Mouse (Mus musculus): Measurements from ENCODE around the gene Fign. TPM values are rescaled to one million over a fixed set of nuclear protein-coding genes. Genes with fewer than 3 reads are reported as not detected.

Gene Fign
- polyA plus RNA-seq, 1 experiment, result 0.20 TPM

DNA sequence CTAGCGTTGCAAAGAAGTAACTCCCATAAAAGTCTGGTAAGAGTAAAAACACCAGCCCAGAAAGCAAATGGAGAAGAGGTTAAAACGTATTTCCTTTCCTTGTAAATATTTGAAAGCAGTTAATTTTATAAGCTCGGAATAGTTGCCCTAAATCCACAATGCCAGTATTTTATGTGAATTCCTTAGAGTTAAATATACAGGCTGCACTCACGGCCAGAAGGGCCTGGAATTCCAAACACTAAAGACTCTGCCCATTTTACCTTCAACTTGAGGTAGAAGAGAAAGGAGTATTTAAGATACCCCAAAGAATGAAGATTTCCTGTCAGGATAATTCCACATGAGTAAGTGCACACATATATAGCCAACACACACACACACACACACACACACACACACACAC lies 128.2 kb downstream of the Fign start:
- WGBS, result 84% methylated on average over 4 of the region's 4 CpGs
- no peak overlapping the region for H3K4me3 ChIP-seq (ENCODE audit: control insufficient read depth, insufficient read depth, low read length)
- no peak for TF ChIP-seq CTCF (IDR thresholded peaks at IDR 0.05; ENCODE audit: borderline replicate concordance, control insufficient read depth, extremely low read depth, insufficient read depth, low read length, poor library complexity)
- no peak for TF ChIP-seq POLR2A (IDR thresholded peaks at IDR 0.05; ENCODE audit: control insufficient read depth, extremely low read depth, insufficient read depth, low read length, poor library complexity)

DNA sequence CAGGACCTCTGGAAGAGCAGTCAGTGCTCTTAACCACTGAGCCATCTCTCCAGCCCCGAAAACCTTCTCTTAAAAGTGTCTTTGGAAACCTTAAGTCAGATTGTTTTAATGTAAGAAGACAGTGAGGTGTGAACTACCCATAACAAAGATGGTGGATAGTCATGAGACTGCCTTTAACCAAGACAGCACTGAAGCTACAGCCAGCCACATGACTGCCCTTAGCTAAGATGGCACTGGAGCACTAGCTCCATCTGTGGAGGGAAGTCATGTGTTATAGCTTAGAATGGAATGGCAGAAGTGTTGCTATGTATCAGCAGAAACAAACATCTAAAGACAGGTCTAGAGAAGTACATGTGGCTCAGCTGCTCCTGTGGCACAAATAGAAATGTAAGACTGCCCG lies 166.8 kb downstream of the Fign start:
- TF ChIP-seq POLR2A (IDR thresholded peaks at IDR 0.05; ENCODE audit: control insufficient read depth, extremely low read depth, insufficient read depth, low read length, poor library complexity), result no peak
- no peak for TF ChIP-seq CTCF (IDR thresholded peaks at IDR 0.05; ENCODE audit: borderline replicate concordance, control insufficient read depth, extremely low read depth, insufficient read depth, low read length, poor library complexity)
- H3K27me3 ChIP-seq (ENCODE audit: control insufficient read depth, insufficient read depth, low read length), result no peaks in the 10 kb centered on the region
- no peak overlapping the region for H3K27ac ChIP-seq (ENCODE audit: control insufficient read depth, insufficient read depth, low read length)
- DNase-seq, result no peak
- no peaks in the 10 kb centered on the region for H3K36me3 ChIP-seq (ENCODE audit: control insufficient read depth, insufficient read depth, low read length)
- no peaks in the 10 kb centered on the region for H3K4me1 ChIP-seq (replicated peaks; ENCODE audit: control insufficient read depth, insufficient read depth, low read length)
- no peak overlapping the region for H3K4me3 ChIP-seq (ENCODE audit: control insufficient read depth, insufficient read depth, low read length)
- 90% methylated on average over 2 of the region's 2 CpGs for WGBS

More for the DNA sequence above, 128.2 kb downstream of the Fign start:
- Histone ChIP-seq H3K27me3 (ENCODE audit: control insufficient read depth, insufficient read depth, low read length) (no peaks in the 10 kb centered on the region), H3K4me1 (replicated peaks; ENCODE audit: control insufficient read depth, insufficient read depth, low read length) (no peaks in the 10 kb centered on the region), H3K27ac (ENCODE audit: control insufficient read depth, insufficient read depth, low read length) (no peak overlapping the region), H3K36me3 (ENCODE audit: control insufficient read depth, insufficient read depth, low read length) (no peaks in the 10 kb centered on the region)
- DNase-seq, result no peak

DNA sequence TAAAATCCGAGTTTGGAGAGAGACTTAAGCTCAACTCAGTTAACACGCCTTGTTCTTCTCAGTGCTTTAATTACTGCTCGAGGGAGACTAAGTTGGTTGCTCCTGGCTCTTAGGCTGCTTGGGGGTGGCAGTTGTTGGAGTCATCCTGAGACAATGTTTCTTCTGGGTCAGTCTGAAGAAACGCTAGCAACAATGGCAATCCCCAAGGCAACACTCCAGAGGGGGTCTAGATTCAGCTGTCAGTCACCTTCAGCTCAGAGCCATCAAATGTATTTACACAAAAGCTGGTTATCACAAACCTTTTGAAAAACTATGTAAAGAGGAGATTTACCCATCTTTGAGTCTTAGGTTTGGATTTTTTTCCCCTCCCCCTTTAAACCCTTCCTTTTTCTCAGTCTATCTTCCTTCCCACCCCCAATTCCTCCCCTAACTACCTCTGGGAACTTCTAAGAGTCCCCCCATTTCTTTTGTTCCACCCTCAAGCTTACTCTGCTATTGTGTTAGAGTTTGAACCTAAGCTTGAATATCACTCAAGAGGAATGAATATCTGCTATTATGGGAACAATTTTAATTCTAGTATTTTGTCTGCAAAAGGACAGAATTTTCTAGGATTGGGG lies 171.2 kb downstream of the Fign start:
- WGBS, result 54% methylated on average over 4 of the region's 4 CpGs
- Histone ChIP-seq H3K4me1 (replicated peaks; ENCODE audit: control insufficient read depth, insufficient read depth, low read length) (no peaks in the 10 kb centered on the region), H3K36me3 (ENCODE audit: control insufficient read depth, insufficient read depth, low read length) (no peaks in the 10 kb centered on the region), H3K27me3 (ENCODE audit: control insufficient read depth, insufficient read depth, low read length) (no peaks in the 10 kb centered on the region), H3K4me3 (ENCODE audit: control insufficient read depth, insufficient read depth, low read length) (no peak overlapping the region), H3K27ac (ENCODE audit: control insufficient read depth, insufficient read depth, low read length) (no peak overlapping the region)
- TF ChIP-seq POLR2A (IDR thresholded peaks at IDR 0.05; ENCODE audit: control insufficient read depth, extremely low read depth, insufficient read depth, low read length, poor library complexity) (no peak), CTCF (IDR thresholded peaks at IDR 0.05; ENCODE audit: borderline replicate concordance, control insufficient read depth, extremely low read depth, insufficient read depth, low read length, poor library complexity) (no peak)
- no peak for DNase-seq

DNA sequence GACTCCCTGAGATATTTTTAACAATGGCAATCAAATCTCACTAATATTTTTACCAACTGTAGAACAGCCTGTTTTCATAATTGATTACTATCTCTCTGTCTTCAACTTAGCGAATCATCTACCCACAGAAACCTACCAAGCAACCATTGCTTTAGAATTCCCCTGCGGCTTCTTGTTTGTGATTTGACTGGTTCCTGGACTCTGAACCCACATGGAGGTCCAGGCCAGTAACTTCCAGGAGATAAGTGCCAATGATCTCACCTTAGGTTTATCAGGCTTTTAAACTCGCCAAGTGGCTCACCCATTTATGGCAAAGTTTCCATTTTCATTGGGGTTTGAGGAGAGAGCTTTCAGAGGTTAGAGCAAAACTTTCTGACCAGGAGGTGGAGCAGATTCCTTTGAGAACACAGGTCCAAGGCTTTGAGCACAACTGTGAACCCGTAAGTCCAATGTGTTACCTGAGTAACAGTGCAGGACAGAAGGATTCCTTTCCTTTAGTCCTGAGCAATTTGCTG lies 172.1 kb downstream of the Fign start:
- no peak for DNase-seq
- no peaks in the 10 kb centered on the region for H3K4me1 ChIP-seq (replicated peaks; ENCODE audit: control insufficient read depth, insufficient read depth, low read length)
- 80% methylated on average over 4 of the region's 4 CpGs for WGBS
- H3K36me3 ChIP-seq (ENCODE audit: control insufficient read depth, insufficient read depth, low read length), result no peaks in the 10 kb centered on the region
- H3K27ac ChIP-seq (ENCODE audit: control insufficient read depth, insufficient read depth, low read length), result no peak overlapping the region
- no peak for TF ChIP-seq CTCF (IDR thresholded peaks at IDR 0.05; ENCODE audit: borderline replicate concordance, control insufficient read depth, extremely low read depth, insufficient read depth, low read length, poor library complexity)
- TF ChIP-seq POLR2A (IDR thresholded peaks at IDR 0.05; ENCODE audit: control insufficient read depth, extremely low read depth, insufficient read depth, low read length, poor library complexity), result no peak
- H3K27me3 ChIP-seq (ENCODE audit: control insufficient read depth, insufficient read depth, low read length), result no peaks in the 10 kb centered on the region
- no peak overlapping the region for H3K4me3 ChIP-seq (ENCODE audit: control insufficient read depth, insufficient read depth, low read length)
